Mouse (Mus musculus) small intestine, adult 2 months (tissue): ENCODE measurements around the gene Nrp2.

Experiments
- CTCF ChIP-seq: fragments of 200-500 bp; IDR thresholded peaks from 2 replicates; pipeline ENCODE4 v1.5.1; 2012; ENCODE audit warnings: low read depth, mild to moderate bottlenecking, control low read depth, inconsistent platforms, low read length, moderate library complexity, mixed read lengths; ENCODE audit not compliant: insufficient replicate concordance, insufficient read length; ENCODE audit errors: extremely low read depth
- POLR2A ChIP-seq: fragments of 200-500 bp; IDR thresholded peaks from 2 replicates; pipeline ENCODE4 v1.6.1; 2012; ENCODE audit warnings: low read depth, mild to moderate bottlenecking, control low read depth, inconsistent platforms, low read length, moderate library complexity

GRCm38 (mm10) chr1:62705517-62705981 lies 2.5 kb downstream of the Nrp2 start:
- no peak for TF ChIP-seq CTCF
- TF ChIP-seq POLR2A: no peak
